Mouse (Mus musculus) erythroblast, embryonic 14.5 days (primary cell): ENCODE data around the gene Dirc2. TPM values are rescaled to one million over a fixed set of nuclear protein-coding genes. Genes with fewer than 3 reads are reported as not detected.

Source experiments
- H3K27me3 ChIP-seq: 2 replicates; pipeline ENCODE4 v1.6.1; 2012; ENCODE audit warnings: inconsistent platforms; ENCODE audit not compliant: control insufficient read depth
- H3K36me3 ChIP-seq: 2 replicates; pipeline ENCODE4 v1.6.1; 2012; ENCODE audit warnings: mild to moderate bottlenecking, inconsistent platforms; ENCODE audit not compliant: control insufficient read depth
- H3K4me1 ChIP-seq: 2 replicates; pipeline ENCODE4 v1.6.1; 2012; ENCODE audit warnings: inconsistent platforms; ENCODE audit not compliant: control insufficient read depth
- H3K4me3 ChIP-seq: replicated peaks from 2 replicates; pipeline ENCODE3; 2012; ENCODE audit warnings: moderate library complexity, mild to moderate bottlenecking, inconsistent platforms
- H3K9me3 ChIP-seq: 2 replicates; pipeline ENCODE4 v1.6.1; 2012; ENCODE audit warnings: low read length, inconsistent platforms, mixed read lengths; ENCODE audit not compliant: control insufficient read depth
- GATA1 ChIP-seq: IDR thresholded peaks from 2 replicates; pipeline ENCODE4 v1.6.1; 2012; ENCODE audit warnings: low read length, inconsistent platforms, mixed read lengths
- TAL1 ChIP-seq: IDR thresholded peaks from 3 replicates; pipeline ENCODE4 v1.6.1; 2012; ENCODE audit warnings: low read length, inconsistent platforms, mixed read lengths
- polyA plus RNA-seq: library from polyadenylated mRNA; stranded (reverse); fragments of >175 nt; gene quantifications from 2 replicates; pipeline ENCODE4 v1.2.3, GENCODE M21; 2012

The Dirc2 gene
- polyA plus RNA-seq, 1 experiment = 0.34 TPM

DNA sequence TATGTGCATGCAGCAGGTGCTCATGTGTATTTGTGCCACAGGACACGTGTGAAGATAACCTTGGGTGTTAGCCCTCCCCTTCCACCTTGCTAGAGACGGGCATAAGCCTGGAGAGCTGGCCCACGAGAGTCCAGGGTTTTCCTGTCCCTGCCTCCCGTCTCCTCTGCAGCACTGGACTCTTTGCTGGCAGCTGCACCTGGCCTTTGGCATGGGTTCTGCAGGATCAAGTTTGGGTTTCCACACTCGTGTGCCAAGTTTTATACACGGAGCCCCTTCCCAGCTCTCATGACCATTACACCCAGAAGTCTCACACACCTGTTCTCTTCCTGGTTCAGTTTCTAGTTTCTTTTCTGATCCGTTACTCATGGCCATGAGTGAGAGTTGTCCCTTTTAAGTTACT lies 55.5 kb downstream of the Dirc2 start:
- peaks cover 48% of the 10 kb centered on the region for H3K36me3 ChIP-seq
- no peaks in the 10 kb centered on the region for H3K27me3 ChIP-seq
- no peaks in the 10 kb centered on the region for H3K4me1 ChIP-seq
- H3K4me3 ChIP-seq = no peak overlapping the region
- TF ChIP-seq TAL1 (no peak), GATA1 (no peak)
- no peaks in the 10 kb centered on the region for H3K9me3 ChIP-seq

DNA sequence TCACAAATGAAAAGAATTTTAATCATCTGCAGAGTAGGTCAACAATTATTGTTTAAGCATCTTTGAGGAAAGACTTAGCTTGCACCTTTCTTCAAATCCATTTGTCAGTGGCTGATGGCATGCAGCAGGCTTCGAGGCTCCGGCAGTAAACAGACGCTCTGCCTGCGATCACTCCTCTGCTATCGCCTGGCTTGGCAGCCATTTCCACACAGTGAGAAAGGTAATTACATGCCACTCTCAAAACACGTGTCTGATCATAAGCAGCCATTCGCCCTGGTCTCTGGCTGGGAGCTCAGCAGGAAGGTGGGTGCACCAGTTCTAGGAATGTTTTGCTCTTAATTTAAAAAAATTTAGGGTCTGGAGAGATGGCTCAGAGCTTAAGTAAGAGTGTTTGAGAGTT lies 58.2 kb downstream of the Dirc2 start:
- TF ChIP-seq GATA1 = no peak
- no peak for TF ChIP-seq TAL1
- H3K4me3 ChIP-seq = no peak overlapping the region
- H3K9me3 ChIP-seq = no peaks in the 10 kb centered on the region
- H3K36me3 ChIP-seq = peaks cover 28% of the 10 kb centered on the region
- no peaks in the 10 kb centered on the region for H3K4me1 ChIP-seq
- H3K27me3 ChIP-seq = no peaks in the 10 kb centered on the region

DNA sequence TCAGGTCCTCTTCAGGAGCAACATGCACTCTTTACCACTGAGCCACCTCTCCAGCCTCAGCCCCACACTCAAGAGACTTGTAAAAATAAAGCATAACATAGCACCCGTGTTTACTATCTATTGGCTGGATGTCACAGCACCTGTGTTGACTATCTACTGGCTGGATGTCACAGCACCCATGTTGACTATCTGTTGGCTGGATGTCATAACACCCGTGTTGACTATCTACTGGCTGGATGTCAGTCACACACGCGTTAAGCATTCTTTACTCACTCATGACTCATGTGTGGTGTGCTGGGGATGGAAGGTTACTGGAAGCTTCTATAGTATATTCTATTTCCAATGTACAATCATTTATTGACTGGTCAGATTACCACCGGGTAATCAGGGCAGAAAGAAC lies 62.2 kb downstream of the Dirc2 start:
- TF ChIP-seq GATA1 (no peak), TAL1 (no peak)
- peaks cover 39% of the 10 kb centered on the region for H3K36me3 ChIP-seq
- H3K27me3 ChIP-seq = no peaks in the 10 kb centered on the region
- no peaks in the 10 kb centered on the region for H3K4me1 ChIP-seq
- no peaks in the 10 kb centered on the region for H3K9me3 ChIP-seq
- H3K4me3 ChIP-seq = no peak overlapping the region

DNA sequence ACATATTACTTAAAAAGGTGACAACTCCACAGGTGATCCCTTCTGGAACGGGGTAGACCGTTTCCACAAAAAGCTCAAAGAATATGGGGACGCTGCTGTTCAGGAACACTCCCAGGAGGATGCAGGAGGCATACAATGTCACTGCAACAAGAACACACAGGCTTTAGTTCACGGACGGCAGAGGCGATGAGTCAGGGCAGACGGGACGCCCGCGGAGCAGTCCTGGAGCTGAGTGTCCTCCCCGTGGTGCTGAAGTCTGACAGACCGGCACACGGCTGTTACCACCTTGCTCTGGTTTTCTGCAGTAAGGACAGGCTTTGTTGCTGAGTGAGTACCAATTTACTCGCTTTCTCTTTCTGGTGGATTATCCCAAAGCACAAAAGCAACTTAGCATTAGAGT lies 64.4 kb downstream of the Dirc2 start:
- TF ChIP-seq TAL1 = no peak
- no peak for TF ChIP-seq GATA1
- Histone ChIP-seq H3K4me1 (no peaks in the 10 kb centered on the region), H3K4me3 (no peak overlapping the region), H3K36me3 (peaks cover 36% of the 10 kb centered on the region), H3K9me3 (no peaks in the 10 kb centered on the region), H3K27me3 (no peaks in the 10 kb centered on the region)

GRCm38 (mm10) chr16:35703763-35704679 lies 65.1 kb downstream of the Dirc2 start:
- no peaks in the 10 kb centered on the region for H3K4me1 ChIP-seq
- H3K4me3 ChIP-seq = no peak overlapping the region
- H3K36me3 ChIP-seq = peaks cover 34% of the 10 kb centered on the region
- no peaks in the 10 kb centered on the region for H3K9me3 ChIP-seq
- no peak for TF ChIP-seq GATA1
- TF ChIP-seq TAL1 = no peak
- no peaks in the 10 kb centered on the region for H3K27me3 ChIP-seq

GRCm38 (mm10) chr16:35701823-35702222 lies 67.3 kb downstream of the Dirc2 start:
- no peaks in the 10 kb centered on the region for H3K4me1 ChIP-seq
- no peak overlapping the region for H3K4me3 ChIP-seq
- peaks cover 47% of the 10 kb centered on the region for H3K36me3 ChIP-seq
- no peaks in the 10 kb centered on the region for H3K9me3 ChIP-seq
- H3K27me3 ChIP-seq = no peaks in the 10 kb centered on the region
- TF ChIP-seq GATA1 (no peak), TAL1 (no peak)

- Histone ChIP-seq H3K9me3 (no peaks in the 10 kb centered on the region), H3K27me3 (no peaks in the 10 kb centered on the region), H3K36me3 (peaks cover 38% of the 10 kb centered on the region), H3K4me1 (no peaks in the 10 kb centered on the region), H3K4me3 (no peak overlapping the region)
- no peak for TF ChIP-seq TAL1
- TF ChIP-seq GATA1 = no peak
Observed at GRCm38 (mm10) chr16:35696103-35696502, 73.1 kb downstream of the Dirc2 start.

- Histone ChIP-seq H3K4me1 (no peaks in the 10 kb centered on the region), H3K9me3 (no peaks in the 10 kb centered on the region), H3K4me3 (no peak overlapping the region), H3K27me3 (no peaks in the 10 kb centered on the region), H3K36me3 (peaks cover 38% of the 10 kb centered on the region)
- TF ChIP-seq GATA1 (no peak), TAL1 (no peak)
Observed at GRCm38 (mm10) chr16:35694250-35694846, 74.8 kb downstream of the Dirc2 start.

- no peak overlapping the region for H3K4me3 ChIP-seq
- no peaks in the 10 kb centered on the region for H3K4me1 ChIP-seq
- H3K9me3 ChIP-seq = no peaks in the 10 kb centered on the region
- no peak for TF ChIP-seq TAL1
- TF ChIP-seq GATA1 = no peak
- no peaks in the 10 kb centered on the region for H3K27me3 ChIP-seq
- H3K36me3 ChIP-seq = peaks cover 21% of the 10 kb centered on the region
Observed at GRCm38 (mm10) chr16:35691606-35692005, 77.5 kb downstream of the Dirc2 start.
